In the genomic region with DNA sequence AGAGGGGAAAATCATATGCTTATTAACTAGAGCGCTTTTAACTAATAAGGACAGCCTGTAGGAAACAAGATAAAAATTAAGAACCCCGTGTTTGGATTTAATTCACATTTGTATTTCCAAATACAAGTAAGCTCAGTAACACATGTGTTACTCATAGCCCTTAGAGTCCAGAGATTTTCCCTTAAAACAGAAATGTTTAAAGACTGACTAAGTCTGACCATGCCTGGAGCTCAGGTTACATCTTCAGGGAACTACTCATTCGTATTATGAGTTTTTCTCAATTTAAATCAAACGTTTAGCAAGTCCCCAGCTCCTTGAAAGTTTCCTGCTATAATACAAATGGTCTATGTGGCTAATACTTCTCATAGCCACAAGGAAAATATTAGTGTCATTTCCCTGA, we compare ENCODE assay signal across 15 mouse cellular contexts. TPM values are rescaled to one million over a fixed set of nuclear protein-coding genes. Genes with fewer than 3 reads are reported as not detected.
DNase-seq lines count a peak whose midpoint lies in the region; TF ChIP-seq lines count a peak whose summit lies in the region.
"Had no signal": no experiment of that assay in that cellular context is flagged by ENCODE, and none has a peak within 500 bp of the region (broad histone marks: within the 10 kb centered on the region; RNA-seq: fewer than 3 reads in every experiment).

No protein-coding gene starts in this region.

- peak; percentile 22 for DNase-seq in heart, adult 11 months
- no peak for DNase-seq in heart, adult 9 months (ENCODE audit: low spot score in 2 of 2)
- DNase-seq in NIH3T3 (ENCODE audit: low read depth): peak; percentile 78
- no peak for DNase-seq in thymus, postnatal 14 days
- DNase-seq in gastrocnemius, adult 8-10 months (ENCODE audit: low spot score in 2 of 2): no peak
- DNase-seq in left cerebral cortex, postnatal 14 days (ENCODE audit: low spot score in 2 of 2): no peak
- DNase-seq: cerebellum, adult 11-12 months; cerebellum, adult 9-10 months; cerebellum, postnatal 25 days; gastrocnemius, postnatal 14 days had no signal

- no peak for TF ChIP-seq CTCF in embryonic fibroblast, embryonic 13.5 days (IDR thresholded peaks at IDR 0.05; ENCODE audit: borderline replicate concordance, insufficient read depth, low read length)

- H3K4me3 ChIP-seq in embryonic fibroblast, embryonic 13.5 days (ENCODE audit: insufficient read depth, low read length): no peak overlapping the region
- H3K4me3 ChIP-seq: forebrain, embryonic 12.5 days; heart, embryonic 13.5 days; hindbrain, embryonic 15.5 days had no signal

- intact Hi-C loops in left cerebral cortex, postnatal 14 days (cut with DNase I): loop anchor here (5.0 to 10.0 kb wide), 3 partner anchors 55 to 303 kb away; a partner anchor contains a TSS

- peak overlapping the region; percentile 75 for H3K27ac ChIP-seq in embryonic fibroblast, embryonic 13.5 days (ENCODE audit: insufficient read depth, low read length)
- H3K27ac ChIP-seq: forebrain, embryonic 12.5 days; heart, embryonic 13.5 days; hindbrain, embryonic 15.5 days had no signal

- TF ChIP-seq POLR2A in embryonic fibroblast, embryonic 13.5 days (IDR thresholded peaks at IDR 0.05; ENCODE audit: low read depth, low read length): no peak

- peaks cover 11% of the 10 kb centered on the region for H3K4me1 ChIP-seq in embryonic fibroblast, embryonic 13.5 days (ENCODE audit: control insufficient read depth, insufficient read depth, low read length)
- H3K4me1 ChIP-seq: forebrain, embryonic 12.5 days; hindbrain, embryonic 15.5 days had no signal

RNA-seq across cellular contexts. Expression of a gene that starts 57.9 kb away (rescaled TPM):
- 8.8 and 9.5 TPM in 2 replicates for polyA plus RNA-seq in embryonic fibroblast, embryonic 13.5 days (2011; ENCODE audit: insufficient read length, low read depth, missing spikeins)
- 10 to 100 TPM; 17.6 to 26.0 (median 20.8) TPM for total RNA-seq in gastrocnemius, adult 8-10 months (2022)
- total RNA-seq in left cerebral cortex, postnatal 14 days (2021): 10 to 100 TPM; 89.1 to 91.8 TPM
- total RNA-seq: MEL had no signal

Comparison
In these comparisons a context has a peak if more than half of its experiments do, and no peak if none do; other contexts are left out.
1. DNase-seq: peak in heart, adult 11 months (single experiment) and NIH3T3 (single experiment); none in heart, adult 9 months (0 of 2), thymus, postnatal 14 days (single experiment), gastrocnemius, adult 8-10 months (0 of 2) and left cerebral cortex, postnatal 14 days (0 of 2).